Mouse (Mus musculus) testis, adult 2 months (tissue): ENCODE measurements around the gene Gcsam.

Experiments used
- CTCF ChIP-seq: fragments of 200-500 bp; IDR thresholded peaks from 2 replicates; pipeline ENCODE4 v1.5.1; 2012; ENCODE audit warnings: low read depth, mild to moderate bottlenecking, inconsistent platforms, low read length, moderate library complexity; ENCODE audit not compliant: control insufficient read depth, insufficient read depth, insufficient replicate concordance
- POLR2A ChIP-seq: fragments of 200-500 bp; IDR thresholded peaks from 2 replicates; pipeline ENCODE4 v1.6.1; 2012; ENCODE audit warnings: low read depth, mild to moderate bottlenecking, inconsistent platforms, low read length, moderate library complexity; ENCODE audit not compliant: control insufficient read depth

- no peak for TF ChIP-seq CTCF
- no peak for TF ChIP-seq POLR2A
Observed at GRCm38 (mm10) chr16:45668178-45668577, 58.0 kb downstream of the Gcsam start.
